Mouse (Mus musculus) cerebellum, adult 2 months (tissue): ENCODE data around the gene Foxk1. TPM values are rescaled to one million over a fixed set of nuclear protein-coding genes. Genes with fewer than 3 reads are reported as not detected.

Experiments
- DNase-seq, 2 experiments: peaks; one replicate each; pipeline ENCODE4 v3.0.0; 2021
- H3K27ac ChIP-seq: fragments of 200-500 bp; 2 replicates; pipeline ENCODE4 v1.5.1; 2012; ENCODE audit warnings: low read length, control low read depth, inconsistent platforms; ENCODE audit not compliant: insufficient read depth
- H3K27me3 ChIP-seq: fragments of 200-500 bp; 2 replicates; pipeline ENCODE4 v1.6.1; 2012; ENCODE audit warnings: inconsistent platforms, mild to moderate bottlenecking, low read length, moderate library complexity; ENCODE audit not compliant: control insufficient read depth, insufficient read depth
- H3K4me1 ChIP-seq: fragments of 200-500 bp; 2 replicates; pipeline ENCODE4 v1.6.1; 2011; ENCODE audit warnings: low read length; ENCODE audit not compliant: control insufficient read depth, insufficient read depth
- H3K4me3 ChIP-seq: fragments of 200-500 bp; replicated peaks from 2 replicates; pipeline ENCODE3; 2011; ENCODE audit warnings: mild to moderate bottlenecking, low read depth, low read length, control low read depth; ENCODE audit not compliant: insufficient read depth
- CTCF ChIP-seq: fragments of 200-500 bp; IDR thresholded peaks from 2 replicates; pipeline ENCODE4 v1.5.1; 2011; ENCODE audit warnings: low read depth, mild to moderate bottlenecking, control low read depth, low read length, moderate library complexity, borderline replicate concordance; ENCODE audit not compliant: insufficient read depth
- POLR2A ChIP-seq: fragments of 200-500 bp; IDR thresholded peaks from 2 replicates; pipeline ENCODE4 v1.6.1; 2011; ENCODE audit warnings: low read length, control low read depth, borderline replicate concordance; ENCODE audit not compliant: insufficient read depth
- WGBS: fragments of 180-500 bp; shearing (Covaris S2); methylation state at CpG from one replicate; pipeline ENCODE4 v1.1.7; 2018; 5-methylcytosine and 5-hydroxymethylcytosine counted together
- polyA plus RNA-seq: library from polyadenylated mRNA; depleted of rRNA; stranded (reverse); fragments of >200 nt; gene quantifications from 2 replicates; pipeline ENCODE4 v1.2.3, GENCODE M21; 2012

Foxk1 gene
- polyA plus RNA-seq, 1 experiment: 14.2 TPM

DNA sequence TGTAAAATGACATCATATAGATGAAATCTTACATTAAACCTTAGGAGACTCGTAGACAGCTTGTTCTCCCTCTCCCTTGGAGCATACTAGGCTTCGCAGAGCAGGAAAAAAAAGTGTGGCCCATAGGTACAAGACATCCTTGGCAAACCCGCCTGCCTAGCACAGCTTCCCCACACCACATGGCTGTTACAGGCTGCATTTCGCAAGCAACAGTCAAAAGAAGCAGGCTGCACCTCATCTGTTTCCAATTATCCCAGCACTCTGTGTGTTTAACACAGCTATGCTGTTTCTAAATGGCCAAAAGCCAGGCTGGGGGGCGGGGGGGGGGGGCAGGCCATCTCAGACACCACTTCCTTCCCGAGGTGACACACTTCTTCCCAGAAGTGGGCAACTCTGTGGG, 20.8 kb upstream of the Foxk1 start:
- DNase-seq: no peak
- H3K27ac ChIP-seq: no peak overlapping the region
- H3K4me3 ChIP-seq: no peak overlapping the region
- no peak for TF ChIP-seq CTCF
- no peak for TF ChIP-seq POLR2A
- WGBS: 43% methylated on average over 6 of the region's 6 CpGs
- H3K27me3 ChIP-seq: no peaks in the 10 kb centered on the region
- no peaks in the 10 kb centered on the region for H3K4me1 ChIP-seq

GRCm38 (mm10) chr5:142384911-142385660, 16.2 kb upstream of the Foxk1 start:
- Histone ChIP-seq H3K4me1 (peaks cover 3% of the 10 kb centered on the region; the same call in 1 of the 2 replicates), H3K4me3 (no peak overlapping the region), H3K27me3 (no peaks in the 10 kb centered on the region), H3K27ac (no peak overlapping the region)
- DNase-seq: no peak
- 29% methylated on average over 23 of the region's 23 CpGs for WGBS
- no peak for TF ChIP-seq CTCF
- TF ChIP-seq POLR2A: no peak

DNA sequence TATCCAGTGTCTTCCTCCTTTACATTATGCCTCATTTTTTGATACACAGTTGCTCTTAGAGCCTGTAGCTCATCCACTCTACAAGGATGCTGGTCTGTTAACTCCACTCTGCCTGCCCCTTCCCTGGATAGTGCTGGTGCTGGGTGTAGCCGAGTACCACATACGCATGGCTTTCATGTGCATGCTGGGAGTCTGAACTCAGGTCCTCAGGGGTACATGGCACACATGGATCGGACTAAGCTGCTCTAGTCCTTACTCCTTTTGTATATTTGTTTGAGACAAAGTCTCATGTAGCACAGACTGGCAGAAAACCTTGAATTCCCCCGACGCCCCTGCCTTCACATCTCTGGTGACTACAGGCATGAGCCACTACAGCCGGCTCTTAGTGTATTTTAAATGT, 15.0 kb upstream of the Foxk1 start:
- Histone ChIP-seq H3K4me3 (no peak overlapping the region), H3K27me3 (no peaks in the 10 kb centered on the region), H3K4me1 (peaks cover 3% of the 10 kb centered on the region; the same call in 1 of the 2 replicates), H3K27ac (no peak overlapping the region)
- no peak for DNase-seq
- TF ChIP-seq CTCF (no peak), POLR2A (no peak)
- 62% methylated on average over 6 of the region's 6 CpGs for WGBS

DNA sequence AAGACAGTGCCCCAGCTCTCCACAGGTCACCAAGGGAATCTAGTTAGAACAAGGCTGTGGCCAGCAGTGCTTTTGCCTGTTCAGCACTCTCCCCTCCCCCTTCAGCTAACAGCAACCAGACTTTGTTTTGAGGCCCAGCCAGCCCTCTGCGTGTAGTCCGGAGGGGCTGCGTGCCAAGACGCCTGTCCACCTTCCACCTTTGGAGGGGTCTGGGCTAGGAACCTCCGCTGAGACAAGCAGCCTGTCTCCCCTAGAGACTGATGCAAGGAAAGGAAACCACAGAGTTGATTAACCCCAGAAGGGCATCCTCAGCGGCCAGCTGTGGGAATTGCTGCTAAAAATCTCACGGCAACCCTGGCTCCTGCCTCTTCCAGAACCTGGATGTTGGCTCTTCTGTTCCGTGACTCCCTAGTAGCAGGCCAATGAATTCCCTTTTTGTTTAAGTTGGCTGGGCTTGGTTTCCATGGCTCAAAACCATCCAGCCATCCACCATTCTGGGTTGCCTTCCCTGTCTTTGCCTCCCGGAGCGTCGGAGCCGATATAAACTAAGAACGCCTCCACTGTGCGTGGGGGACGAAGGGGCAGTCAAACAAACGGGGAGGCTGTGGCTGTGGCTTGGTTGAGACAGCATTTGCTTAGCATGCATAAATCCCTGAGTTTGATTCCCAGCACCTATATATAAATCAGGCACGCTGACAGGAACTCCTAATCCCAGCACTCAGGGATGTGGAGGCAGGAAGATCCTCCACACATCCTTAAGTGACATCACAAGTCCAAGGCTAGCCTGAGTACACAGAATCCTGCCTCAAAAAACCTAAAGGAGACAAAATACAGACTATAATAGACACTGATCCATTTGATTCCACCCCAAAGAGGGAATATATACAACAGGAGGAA, 14.3 kb upstream of the Foxk1 start:
- no peak for DNase-seq
- Histone ChIP-seq H3K4me3 (no peak overlapping the region), H3K27ac (no peak overlapping the region), H3K4me1 (peaks cover 3% of the 10 kb centered on the region; the same call in 1 of the 2 replicates), H3K27me3 (no peaks in the 10 kb centered on the region)
- TF ChIP-seq POLR2A (no peak), CTCF (no peak)
- 25% methylated on average over 17 of the region's 17 CpGs for WGBS

DNA sequence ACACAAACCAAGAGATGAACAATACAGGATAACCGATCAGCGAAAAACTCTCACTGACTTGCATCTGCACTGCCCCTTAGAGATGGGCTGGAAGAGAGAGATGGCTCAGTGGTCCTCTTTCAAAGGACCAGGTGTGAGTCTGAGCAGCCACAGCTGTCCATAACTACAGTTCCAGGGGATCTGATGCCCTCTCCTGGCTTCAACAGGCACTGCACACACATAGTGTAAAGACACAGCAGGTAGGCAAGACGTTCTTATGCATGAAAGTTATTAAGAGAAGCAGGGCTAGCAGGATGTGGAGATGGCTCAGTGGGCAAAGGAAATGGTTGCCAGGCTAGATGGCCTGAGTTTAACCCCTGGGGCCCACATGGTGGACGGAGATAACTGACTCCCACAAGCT, 13.6 kb upstream of the Foxk1 start:
- 77% methylated on average over 4 of the region's 4 CpGs for WGBS
- DNase-seq: no peak
- no peaks in the 10 kb centered on the region for H3K27me3 ChIP-seq
- H3K4me3 ChIP-seq: no peak overlapping the region
- no peak overlapping the region for H3K27ac ChIP-seq
- H3K4me1 ChIP-seq: peaks cover 3% of the 10 kb centered on the region; the same call in 1 of the 2 replicates
- TF ChIP-seq CTCF: 0 out of 2 replicates have a peak, but pooled peaks have one; percentile 12
- TF ChIP-seq POLR2A: no peak

GRCm38 (mm10) chr5:142391691-142392090, 9.6 kb upstream of the Foxk1 start:
- Histone ChIP-seq H3K27ac (no peak overlapping the region), H3K4me1 (no peaks in the 10 kb centered on the region; the same call in 1 of the 2 replicates), H3K27me3 (no peaks in the 10 kb centered on the region), H3K4me3 (no peak overlapping the region)
- TF ChIP-seq POLR2A (no peak), CTCF (no peak)
- DNase-seq: no peak
- 45% methylated on average over 5 of the region's 5 CpGs for WGBS

DNA sequence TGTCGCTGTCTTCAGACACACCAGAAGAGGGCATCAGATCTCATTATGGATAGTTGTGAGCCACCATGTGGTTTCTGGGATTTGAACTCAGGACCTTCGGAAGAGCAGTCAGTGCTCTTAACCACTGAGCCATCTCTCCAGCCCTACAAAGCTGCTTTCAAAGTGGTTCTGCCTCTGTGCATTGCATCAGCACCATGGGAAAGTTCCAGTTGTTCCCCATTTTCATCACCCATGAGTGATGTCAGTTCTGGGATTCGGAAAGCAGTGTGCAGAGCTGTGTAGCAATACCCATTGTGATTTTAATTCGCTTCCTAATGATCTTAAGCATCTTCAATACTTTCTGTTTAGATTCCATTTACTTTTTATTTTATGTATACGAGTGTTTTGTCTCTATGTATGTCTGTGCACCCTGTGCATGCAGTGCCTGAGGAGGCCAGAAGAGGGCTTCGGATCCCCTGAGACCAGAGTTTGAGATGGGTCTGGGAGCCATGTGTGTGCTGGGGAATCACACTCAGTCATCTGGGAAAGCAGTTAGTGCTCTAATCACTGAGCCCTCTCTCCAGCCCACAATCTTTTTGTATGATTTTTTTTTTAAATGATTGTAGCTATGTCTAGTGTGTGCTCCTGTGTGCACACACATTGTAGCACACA, 6.6 kb upstream of the Foxk1 start:
- Histone ChIP-seq H3K4me3 (no peak overlapping the region), H3K27ac (no peak overlapping the region), H3K4me1 (no peaks in the 10 kb centered on the region), H3K27me3 (no peaks in the 10 kb centered on the region)
- TF ChIP-seq POLR2A (no peak), CTCF (no peak)
- 95% methylated on average over 6 of the region's 6 CpGs for WGBS
- DNase-seq: no peak
